Mouse (Mus musculus): ENCODE measurements around the gene Rag1.

DNA sequence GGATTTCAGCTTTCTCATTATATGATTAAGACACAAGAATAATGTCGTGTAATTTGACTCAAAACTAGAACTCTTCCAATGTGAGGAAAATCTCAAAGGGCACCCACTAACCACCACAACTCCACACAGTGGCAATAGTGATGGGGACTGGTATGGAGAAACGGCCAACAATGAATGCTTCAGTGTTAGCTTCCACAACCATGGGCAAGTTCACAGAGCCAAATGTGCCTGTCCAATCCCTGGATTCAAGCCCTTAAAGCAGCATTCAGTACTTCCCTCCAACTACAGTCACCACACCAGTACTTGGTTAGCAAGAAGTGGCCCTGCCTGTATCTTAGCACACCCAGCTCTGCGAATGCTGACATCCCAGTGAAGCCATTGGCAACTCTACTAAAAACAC, 38.4 kb downstream of the Rag1 start:
- no peak for TF ChIP-seq CEBPB (IDR thresholded peaks at IDR 0.05; ENCODE audit: insufficient read depth, poor library complexity, severe bottlenecking)
- no peak for TF ChIP-seq POLR2AphosphoS2 (IDR thresholded peaks at IDR 0.05; ENCODE audit: insufficient read length, low read depth)
- no peak for TF ChIP-seq USF1 (IDR thresholded peaks at IDR 0.05; ENCODE audit: low read depth)
- no peak for TF ChIP-seq MYOD1 (IDR thresholded peaks at IDR 0.05; ENCODE audit: control insufficient read depth in 1 of 3, insufficient read length in 2 of 3, low read depth in 2 of 3)
- no peak for TF ChIP-seq POLR2A (IDR thresholded peaks at IDR 0.05; ENCODE audit: insufficient read length, low read depth)

Data from myocyte (in vitro differentiated cells).